In the genomic region with DNA sequence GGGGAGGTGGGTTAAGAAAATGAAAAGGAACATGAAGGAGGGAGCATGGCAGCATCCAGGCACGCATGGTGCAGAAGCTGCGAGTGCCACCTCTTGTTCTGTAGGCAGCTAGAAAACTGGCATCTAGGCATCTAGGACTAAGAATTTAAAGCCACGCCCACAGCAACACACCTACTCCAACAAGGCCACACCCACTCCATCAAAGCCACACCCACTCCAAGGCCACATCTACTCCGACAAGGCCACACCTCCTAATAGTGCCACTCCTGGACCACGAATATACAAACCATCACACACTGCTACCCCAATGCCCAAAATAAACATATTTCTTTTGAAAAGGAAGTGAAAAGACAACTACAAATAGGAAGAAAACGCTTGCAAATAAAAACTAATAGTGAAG, we compare ENCODE assay signal across 15 mouse cellular contexts.
DNase-seq lines count a peak whose midpoint lies in the region; ATAC-seq and TF ChIP-seq lines count a peak whose summit lies in the region.
"Had no signal": no experiment of that assay in that cellular context is flagged by ENCODE, and none has a peak within 500 bp of the region (broad histone marks: within the 10 kb centered on the region; RNA-seq: fewer than 3 reads in every experiment).

No protein-coding gene starts in this region.

- no peak overlapping the region for H3K9ac ChIP-seq in liver, embryonic 12.5 days
- no peak overlapping the region for H3K9ac ChIP-seq in midbrain, embryonic 13.5 days (replicated peaks)
- H3K9ac ChIP-seq in heart, adult 2 months (ENCODE audit: low read depth, low read length), result no peak overlapping the region
- H3K9ac ChIP-seq: heart, embryonic 15.5 days; hindbrain, embryonic 13.5 days; neural tube, embryonic 13.5 days had no signal

- no peaks in the 10 kb centered on the region for H3K79me2 ChIP-seq in heart, adult 2 months (replicated peaks; ENCODE audit: control insufficient read depth, insufficient read depth, low read length)

- no peak for TF ChIP-seq CTCF in spleen, adult 2 months (IDR thresholded peaks at IDR 0.05; ENCODE audit: extremely low read depth, insufficient read depth, insufficient read length, insufficient replicate concordance)
- TF ChIP-seq CTCF in heart, adult 2 months (IDR thresholded peaks at IDR 0.05), result no peak

- intact Hi-C loops in heart, adult 2 months (cut with DNase I), result no loop called here

- H3K4me2 ChIP-seq in liver, embryonic 12.5 days, result no peak overlapping the region
- no peak overlapping the region for H3K4me2 ChIP-seq in midbrain, embryonic 13.5 days (replicated peaks)
- H3K4me2 ChIP-seq: heart, embryonic 15.5 days; hindbrain, embryonic 13.5 days; neural tube, embryonic 13.5 days had no signal

- peak; percentile 66 for DNase-seq in CD4-positive, CD25-positive, alpha-beta regulatory T cell, adult 2 months (ENCODE audit: low read depth, low spot score)
- peak; percentile 85 for DNase-seq in ZHBTc4 (ENCODE audit: low read depth, low spot score)
- peak; percentile 34 to 42 for DNase-seq in spleen, adult 2 months (ENCODE audit: low read depth in 1 of 2, low spot score in 2 of 2)
- DNase-seq in thymus, postnatal 25 days, result no peak
- DNase-seq in heart, adult 2 months, result no peak
- DNase-seq: cerebellum, adult 8-10 months; gastrocnemius, postnatal 36 days; kidney, adult 18-20 months had no signal

- no peak overlapping the region for H3K4me3 ChIP-seq in liver, embryonic 12.5 days
- H3K4me3 ChIP-seq in spleen, adult 2 months (ENCODE audit: extremely low read depth, insufficient read depth, insufficient read length), result no peak overlapping the region
- no peak overlapping the region for H3K4me3 ChIP-seq in midbrain, embryonic 13.5 days (replicated peaks)
- no peak overlapping the region for H3K4me3 ChIP-seq in heart, adult 2 months
- H3K4me3 ChIP-seq: heart, embryonic 15.5 days; hindbrain, embryonic 13.5 days; neural tube, embryonic 13.5 days had no signal

- H3K9me3 ChIP-seq in liver, embryonic 12.5 days (replicated peaks), result no peaks in the 10 kb centered on the region
- no peaks in the 10 kb centered on the region for H3K9me3 ChIP-seq in midbrain, embryonic 13.5 days
- H3K9me3 ChIP-seq: heart, embryonic 15.5 days; hindbrain, embryonic 13.5 days; neural tube, embryonic 13.5 days had no signal

- TF ChIP-seq EP300 in heart, adult 2 months (IDR thresholded peaks at IDR 0.05; ENCODE audit: insufficient read depth, low read depth, low read length), result no peak

- no peak for TF ChIP-seq POLR2A in spleen, adult 2 months (IDR thresholded peaks at IDR 0.05; ENCODE audit: low read depth, low read length)
- TF ChIP-seq POLR2A in heart, adult 2 months (IDR thresholded peaks at IDR 0.05; ENCODE audit: insufficient read depth, low read depth, low read length), result no peak

- ATAC-seq in liver, embryonic 12.5 days, result 0 out of 2 replicates have a peak, but pooled peaks have one; percentile 34
- no peak for ATAC-seq in midbrain, embryonic 13.5 days

- no peaks in the 10 kb centered on the region for H3K36me3 ChIP-seq in liver, embryonic 12.5 days
- no peaks in the 10 kb centered on the region for H3K36me3 ChIP-seq in spleen, adult 2 months (ENCODE audit: control insufficient read depth, insufficient read depth, low read length)
- no peaks in the 10 kb centered on the region for H3K36me3 ChIP-seq in midbrain, embryonic 13.5 days
- H3K36me3 ChIP-seq in heart, adult 2 months (ENCODE audit: control insufficient read depth, insufficient read depth, low read length), result no peaks in the 10 kb centered on the region
- H3K36me3 ChIP-seq: G1E; heart, embryonic 15.5 days; hindbrain, embryonic 13.5 days; neural tube, embryonic 13.5 days had no signal

- 46% methylated on average over 6 of the region's 6 CpGs for WGBS in liver, embryonic 12.5 days (ENCODE audit: insufficient replicate concordance)
- 59% methylated on average over 6 of the region's 6 CpGs for WGBS in spleen, adult 2 months
- WGBS in midbrain, embryonic 13.5 days, result 75% methylated on average over 6 of the region's 6 CpGs
- 78% methylated on average over 6 of the region's 6 CpGs for WGBS in heart, adult 2 months

- 0 out of 2 replicates have a peak, but pooled peaks cover 15% of the 10 kb centered on the region for H3K27me3 ChIP-seq in liver, embryonic 12.5 days (replicated peaks)
- no peaks in the 10 kb centered on the region for H3K27me3 ChIP-seq in spleen, adult 2 months (ENCODE audit: control insufficient read depth, insufficient read depth, low read length)
- H3K27me3 ChIP-seq in midbrain, embryonic 13.5 days, result no peaks in the 10 kb centered on the region
- no peaks in the 10 kb centered on the region for H3K27me3 ChIP-seq in heart, adult 2 months (ENCODE audit: control insufficient read depth, insufficient read depth, low read length)
- H3K27me3 ChIP-seq: heart, embryonic 15.5 days; neural tube, embryonic 13.5 days had no signal

- no peak overlapping the region for H3K27ac ChIP-seq in liver, embryonic 12.5 days
- H3K27ac ChIP-seq in spleen, adult 2 months (ENCODE audit: insufficient read depth, low read length), result no peak overlapping the region
- H3K27ac ChIP-seq in midbrain, embryonic 13.5 days, result no peak overlapping the region
- H3K27ac ChIP-seq in heart, adult 2 months, result no peak overlapping the region
- H3K27ac ChIP-seq: heart, embryonic 15.5 days; hindbrain, embryonic 13.5 days; macrophage; neural tube, embryonic 13.5 days had no signal

- peaks cover 36% of the 10 kb centered on the region for H3K4me1 ChIP-seq in liver, embryonic 12.5 days
- H3K4me1 ChIP-seq in spleen, adult 2 months (ENCODE audit: control insufficient read depth, insufficient read depth, insufficient read length), result peaks cover 4% of the 10 kb centered on the region; the same call in 1 of the 2 replicates
- peaks cover 38% of the 10 kb centered on the region for H3K4me1 ChIP-seq in midbrain, embryonic 13.5 days (replicated peaks)
- peaks cover 7% of the 10 kb centered on the region for H3K4me1 ChIP-seq in heart, adult 2 months (ENCODE audit: control insufficient read depth, insufficient read depth, low read length)

Comparison
In these comparisons a context has a peak if more than half of its experiments do, and no peak if none do; other contexts are left out.
1. DNase-seq: peak in CD4-positive, CD25-positive, alpha-beta regulatory T cell, adult 2 months (single experiment), ZHBTc4 (single experiment) and spleen, adult 2 months (2 of 2); none in thymus, postnatal 25 days (single experiment) and heart, adult 2 months (0 of 2).